In genomic region chr11:5915429-5916177, GRCm38 (mm10) we compare ENCODE assay signal across 19 mouse cellular contexts. TPM values are rescaled to one million over a fixed set of nuclear protein-coding genes. Genes with fewer than 3 reads are reported as not detected.
A peak's percentile ranks its signal among the peaks of the same experiment; 100 is the strongest.
DNase-seq lines count a peak whose midpoint lies in the region; ATAC-seq and TF ChIP-seq lines count a peak whose summit lies in the region.
"Had no signal": no experiment of that assay in that cellular context is flagged by ENCODE, and none has a peak within 500 bp of the region (broad histone marks: within the 10 kb centered on the region; RNA-seq: fewer than 3 reads in every experiment).

No protein-coding gene starts in this region.

- TF ChIP-seq POLR2A in cerebellum, adult 2 months (IDR thresholded peaks at IDR 0.05; ENCODE audit: borderline replicate concordance, insufficient read depth, low read length), result no peak
- no peak for TF ChIP-seq POLR2A in heart, adult 2 months (IDR thresholded peaks at IDR 0.05; ENCODE audit: insufficient read depth, low read depth, low read length)

- no peak for TF ChIP-seq CTCF in cerebellum, adult 2 months (IDR thresholded peaks at IDR 0.05; ENCODE audit: borderline replicate concordance, insufficient read depth, low read depth, low read length)
- no peak for TF ChIP-seq CTCF in heart, adult 2 months (IDR thresholded peaks at IDR 0.05)

- H3K27me3 ChIP-seq in cerebellum, adult 2 months (ENCODE audit: control insufficient read depth, insufficient read depth, low read length), result no peaks in the 10 kb centered on the region
- H3K27me3 ChIP-seq in heart, adult 2 months (ENCODE audit: control insufficient read depth, insufficient read depth, low read length), result no peaks in the 10 kb centered on the region
- H3K27me3 ChIP-seq in heart, embryonic 12.5 days (replicated peaks), result no peaks in the 10 kb centered on the region
- H3K27me3 ChIP-seq: forebrain, embryonic 15.5 days; midbrain, embryonic 15.5 days; neural tube, embryonic 15.5 days had no signal

- H3K4me2 ChIP-seq in heart, embryonic 12.5 days, result no peak overlapping the region
- H3K4me2 ChIP-seq: embryonic facial prominence, embryonic 15.5 days; forebrain, embryonic 15.5 days; midbrain, embryonic 15.5 days; neural tube, embryonic 15.5 days had no signal

- intact Hi-C loops in heart, adult 2 months (cut with DNase I), result loop anchor here (2.0 kb wide), 1 partner anchor 29 kb away; no protein-coding TSS in a partner anchor

- no peaks in the 10 kb centered on the region for H3K36me3 ChIP-seq in heart, adult 2 months (ENCODE audit: control insufficient read depth, insufficient read depth, low read length)
- H3K36me3 ChIP-seq in heart, embryonic 12.5 days, result no peaks in the 10 kb centered on the region
- H3K36me3 ChIP-seq: embryonic facial prominence, embryonic 15.5 days; forebrain, embryonic 15.5 days; midbrain, embryonic 15.5 days; neural tube, embryonic 15.5 days had no signal

- no peak overlapping the region for H3K9ac ChIP-seq in heart, adult 2 months (ENCODE audit: low read depth, low read length)
- no peak overlapping the region for H3K9ac ChIP-seq in heart, embryonic 12.5 days
- H3K9ac ChIP-seq: embryonic facial prominence, embryonic 15.5 days; forebrain, embryonic 15.5 days; liver, embryonic 14.5 days; midbrain, embryonic 15.5 days; neural tube, embryonic 15.5 days had no signal

- no peaks in the 10 kb centered on the region for H3K9me3 ChIP-seq in heart, embryonic 12.5 days (replicated peaks)
- H3K9me3 ChIP-seq: embryonic facial prominence, embryonic 15.5 days; forebrain, embryonic 15.5 days; midbrain, embryonic 15.5 days; neural tube, embryonic 15.5 days had no signal

- peak; percentile 66; the same call in 1 of the 2 replicates for TF ChIP-seq EP300 in heart, adult 2 months (IDR thresholded peaks at IDR 0.05; ENCODE audit: insufficient read depth, low read depth, low read length)

- H3K4me3 ChIP-seq in cerebellum, adult 2 months (replicated peaks; ENCODE audit: insufficient read depth, low read depth, low read length), result no peak overlapping the region
- no peak overlapping the region for H3K4me3 ChIP-seq in heart, adult 2 months
- H3K4me3 ChIP-seq in heart, embryonic 12.5 days, result no peak overlapping the region
- H3K4me3 ChIP-seq: embryonic facial prominence, embryonic 15.5 days; forebrain, embryonic 15.5 days; midbrain, embryonic 15.5 days; neural tube, embryonic 15.5 days had no signal

- peaks cover 22% of the 10 kb centered on the region for H3K4me1 ChIP-seq in cerebellum, adult 2 months (ENCODE audit: control insufficient read depth, insufficient read depth, low read length)
- peaks cover 6% of the 10 kb centered on the region; the same call in 1 of the 2 replicates for H3K4me1 ChIP-seq in heart, adult 2 months (ENCODE audit: control insufficient read depth, insufficient read depth, low read length)
- H3K4me1 ChIP-seq in heart, embryonic 12.5 days (replicated peaks), result peaks cover 16% of the 10 kb centered on the region
- H3K4me1 ChIP-seq: forebrain, embryonic 15.5 days had no signal

- no peak overlapping the region for H3K27ac ChIP-seq in cerebellum, adult 2 months (ENCODE audit: insufficient read depth, low read length)
- H3K27ac ChIP-seq in heart, adult 2 months, result peak overlapping the region; percentile 65
- H3K27ac ChIP-seq in heart, embryonic 12.5 days (ENCODE audit: poor library complexity, severe bottlenecking), result no peak overlapping the region
- H3K27ac ChIP-seq: embryonic facial prominence, embryonic 15.5 days; forebrain, embryonic 15.5 days; liver, embryonic 14.5 days; macrophage; midbrain, embryonic 15.5 days; neural tube, embryonic 15.5 days had no signal

- 25% methylated on average over 5 of the region's 5 CpGs for WGBS in cerebellum, adult 2 months
- WGBS in heart, adult 2 months, result 26% methylated on average over 5 of the region's 5 CpGs
- 67% methylated on average over 5 of the region's 5 CpGs for WGBS in heart, embryonic 12.5 days

- no peaks in the 10 kb centered on the region for H3K79me2 ChIP-seq in heart, adult 2 months (replicated peaks; ENCODE audit: control insufficient read depth, insufficient read depth, low read length)

- peak; percentile 49 to 62 for DNase-seq in cerebellum, adult 2 months
- no peak for DNase-seq in cerebellum, adult 8-10 months
- peak; percentile 59 to 73 for DNase-seq in heart, adult 2 months
- peak; percentile 32 for DNase-seq in testis, postnatal 10 days (ENCODE audit: low spot score)
- DNase-seq in testis, postnatal 14 days (ENCODE audit: low spot score), result no peak
- peak; percentile 70 for DNase-seq in heart, postnatal 4 days
- DNase-seq in lung, postnatal 36 days, result no peak
- DNase-seq: kidney, postnatal 14 days; thymus, postnatal 36 days had no signal

- no peak for ATAC-seq in heart, embryonic 12.5 days (ENCODE audit: insufficient number of reproducible peaks, low FRiP score)
- ATAC-seq: forebrain, embryonic 15.5 days; intestine, postnatal 0 days; midbrain, embryonic 15.5 days had no signal

RNA-seq across cellular contexts. Expression of gene Myl7, which starts 17.0 kb away (rescaled TPM):
- polyA plus RNA-seq in cerebellum, adult 2 months (2012; rRNA removed), result not detected in 2 replicates
- 100 to 1,000 TPM; 463 to 551 TPM for total RNA-seq in heart, adult 2 months (2021)
- 1,125 and 1,658 TPM in 2 replicates for polyA plus RNA-seq in heart, adult 2 months (2012; rRNA removed)
- 5,530 and 5,941 TPM in 2 replicates for polyA plus RNA-seq in heart, embryonic 12.5 days (2016; fragmentation: Nextera tagmentation; extraction: Ambion mirVana)
- 1,000 to 10,000 TPM; 1,420 to 1,616 TPM for total RNA-seq in heart, postnatal 4 days (2021)
- total RNA-seq: hematopoietic stem cell, adult 5-6 weeks had no signal
- polyA plus RNA-seq: cortical plate, adult 2 months; macrophage; midbrain, embryonic 15.5 days had no signal

RNA-seq across cellular contexts. Expression of gene Gck, which starts 34.3 kb away (rescaled TPM):
- 0.74 and 1.1 TPM in 2 replicates for polyA plus RNA-seq in cerebellum, adult 2 months (2012; rRNA removed)
- 10 to 100 TPM; 10.4 to 13.9 TPM for total RNA-seq in heart, adult 2 months (2021)
- 10.5 and 15.4 TPM in 2 replicates for polyA plus RNA-seq in heart, adult 2 months (2012; rRNA removed)
- polyA plus RNA-seq in heart, embryonic 12.5 days (2016; fragmentation: Nextera tagmentation; extraction: Ambion mirVana), result 2.2 and 2.8 TPM in 2 replicates
- not detected for total RNA-seq in heart, postnatal 4 days (2021)
- total RNA-seq: hematopoietic stem cell, adult 5-6 weeks had no signal
- polyA plus RNA-seq: macrophage had no signal

RNA-seq across cellular contexts. Expression of gene Pold2, which starts 37.5 kb away (rescaled TPM):
- polyA plus RNA-seq in cerebellum, adult 2 months (2012; rRNA removed), result 47.4 and 55.0 TPM in 2 replicates
- total RNA-seq in heart, adult 2 months (2021), result 10 to 100 TPM; 30.9 to 42.6 TPM
- 49.1 and 58.1 TPM in 2 replicates for polyA plus RNA-seq in heart, adult 2 months (2012; rRNA removed)
- 102 and 106 TPM in 2 replicates for polyA plus RNA-seq in heart, embryonic 12.5 days (2016; fragmentation: Nextera tagmentation; extraction: Ambion mirVana)
- total RNA-seq in heart, postnatal 4 days (2021), result 10 to 100 TPM; 68.5 to 70.2 TPM

RNA-seq across cellular contexts. Expression of gene Ykt6, which starts 39.9 kb away (rescaled TPM):
- 54.2 and 54.9 TPM in 2 replicates for polyA plus RNA-seq in cerebellum, adult 2 months (2012; rRNA removed)
- 10 to 100 TPM; 53.4 to 62.2 TPM for total RNA-seq in heart, adult 2 months (2021)
- polyA plus RNA-seq in heart, adult 2 months (2012; rRNA removed), result 46.3 and 71.2 TPM in 2 replicates
- polyA plus RNA-seq in heart, embryonic 12.5 days (2016; fragmentation: Nextera tagmentation; extraction: Ambion mirVana), result 41.6 and 42.0 TPM in 2 replicates
- total RNA-seq in heart, postnatal 4 days (2021), result 10 to 100 TPM; 92.8 to 94.5 TPM

RNA-seq across cellular contexts. Expression of gene Aebp1, which starts 53.9 kb away (rescaled TPM):
- 10.3 and 13.2 TPM in 2 replicates for polyA plus RNA-seq in cerebellum, adult 2 months (2012; rRNA removed)
- 10 to 100 TPM; 18.6 to 19.9 TPM for total RNA-seq in heart, adult 2 months (2021)
- polyA plus RNA-seq in heart, adult 2 months (2012; rRNA removed), result 25.6 and 33.3 TPM in 2 replicates
- polyA plus RNA-seq in heart, embryonic 12.5 days (2016; fragmentation: Nextera tagmentation; extraction: Ambion mirVana), result 31.8 and 34.7 TPM in 2 replicates
- total RNA-seq in heart, postnatal 4 days (2021), result 10 to 100 TPM; 38.7 to 39.6 TPM

Comparison
In these comparisons a context has a peak if more than half of its experiments do, and no peak if none do; other contexts are left out.
1. DNase-seq: peak in cerebellum, adult 2 months (2 of 2), heart, adult 2 months (2 of 2), testis, postnatal 10 days (single experiment) and heart, postnatal 4 days (single experiment); none in cerebellum, adult 8-10 months (single experiment), testis, postnatal 14 days (single experiment) and lung, postnatal 36 days (single experiment).
2. RNA of gene Myl7, which starts 17.0 kb away (polyA plus RNA-seq): 5,530 to 5,941 TPM in heart, embryonic 12.5 days and 1,125 to 1,658 TPM in heart, adult 2 months; not detected in cerebellum, adult 2 months; every median in the first group is over 1,000 times any median in the second.